Mouse (Mus musculus) embryonic fibroblast, embryonic 13.5 days (primary cell): Measurements from ENCODE around the gene Ghdc. TPM values are rescaled to one million over a fixed set of nuclear protein-coding genes. Genes with fewer than 3 reads are reported as not detected.
A peak's percentile ranks its signal among the peaks of the same experiment; 100 is the strongest.

Experiments used
- H3K27ac ChIP-seq: 2 replicates; pipeline ENCODE4 v1.5.1; 2012; ENCODE audit warnings: low read length, control low read depth, inconsistent platforms; ENCODE audit not compliant: insufficient read depth
- H3K4me1 ChIP-seq: 2 replicates; pipeline ENCODE4 v1.6.1; 2011; ENCODE audit warnings: low read length; ENCODE audit not compliant: control insufficient read depth, insufficient read depth
- H3K4me3 ChIP-seq: 2 replicates; pipeline ENCODE4 v1.5.1; 2011; ENCODE audit warnings: mild to moderate bottlenecking, control low read depth, low read length; ENCODE audit not compliant: insufficient read depth
- CTCF ChIP-seq: IDR thresholded peaks from 2 replicates; pipeline ENCODE4 v1.5.1; 2011; ENCODE audit warnings: mild to moderate bottlenecking, control low read depth, low read length, moderate library complexity, borderline replicate concordance; ENCODE audit not compliant: insufficient read depth
- POLR2A ChIP-seq: IDR thresholded peaks from 2 replicates; pipeline ENCODE4 v1.6.1; 2011; ENCODE audit warnings: low read depth, mild to moderate bottlenecking, control low read depth, low read length, moderate library complexity
- polyA plus RNA-seq: library from polyadenylated mRNA; stranded (reverse); fragments of >200 nt; gene quantifications from 2 replicates; pipeline ENCODE4 v1.2.4, GENCODE M21; 2011; ENCODE audit warnings: low read depth; ENCODE audit not compliant: missing spikeins, insufficient read length

The Ghdc gene
- polyA plus RNA-seq, 1 experiment, result 8.6 TPM

- TF ChIP-seq CTCF, result no peak
- TF ChIP-seq POLR2A, result no peak
- Histone ChIP-seq H3K4me1 (peaks cover 14% of the 10 kb centered on the region), H3K4me3 (no peak overlapping the region), H3K27ac (no peak overlapping the region)
Observed at GRCm38 (mm10) chr11:100784286-100784685, 13.5 kb upstream of the Ghdc start.

DNA sequence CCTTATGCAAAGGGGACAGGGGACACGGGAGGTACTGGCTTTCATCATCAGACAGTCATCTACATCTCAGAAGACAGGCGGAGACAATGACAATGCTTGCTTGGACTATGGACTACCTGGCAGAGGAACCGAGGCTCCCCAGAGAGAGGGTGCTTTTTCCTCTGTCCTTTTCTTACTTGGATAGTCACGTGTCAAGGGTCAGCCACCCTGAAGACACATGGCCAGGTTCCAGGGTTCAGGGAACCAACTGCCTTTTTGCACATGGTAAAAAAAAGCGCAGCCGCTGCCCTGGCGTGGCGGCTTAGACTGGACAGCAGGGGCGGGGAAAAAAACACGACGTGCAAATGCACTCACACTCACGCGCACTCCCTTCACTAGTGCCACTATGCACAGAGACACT lies 11.8 kb upstream of the Ghdc start:
- Histone ChIP-seq H3K4me3 (no peak overlapping the region), H3K4me1 (no peaks in the 10 kb centered on the region), H3K27ac (no peak overlapping the region)
- TF ChIP-seq CTCF, result no peak
- TF ChIP-seq POLR2A, result no peak

DNA sequence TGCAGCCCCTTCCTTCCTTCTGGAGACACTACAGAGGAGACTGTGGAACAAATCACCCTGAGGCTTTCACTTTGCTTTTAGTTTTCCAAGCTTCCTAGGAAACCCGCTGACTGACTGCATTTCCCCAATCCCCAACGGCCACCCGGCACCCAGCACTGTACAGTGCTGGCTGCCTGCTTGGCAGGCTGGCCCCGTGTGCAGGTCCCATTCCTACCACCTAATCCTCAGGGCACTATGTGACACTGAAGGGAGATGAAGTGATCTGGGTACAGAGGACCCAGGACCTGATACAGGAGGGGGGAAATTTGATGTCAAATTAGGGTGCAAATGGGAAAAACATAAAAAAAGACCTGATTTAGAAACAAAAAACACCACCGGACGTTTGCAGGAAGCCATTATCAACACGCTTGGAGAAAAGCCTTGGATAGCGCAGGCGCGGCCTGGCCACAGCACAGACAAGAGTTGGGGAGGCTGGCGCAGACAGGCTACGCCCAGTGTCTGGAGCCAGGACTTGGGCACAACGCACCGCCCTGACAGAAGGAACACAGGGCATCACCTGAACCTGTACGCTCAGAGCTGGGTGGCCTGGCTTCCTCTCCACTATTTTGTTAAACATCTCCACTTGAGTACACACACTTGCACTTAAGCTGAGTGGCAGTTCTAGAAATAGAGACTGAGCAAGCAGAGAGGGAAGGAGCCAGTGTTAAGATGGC lies 11.2 kb upstream of the Ghdc start:
- no peak overlapping the region for H3K27ac ChIP-seq
- no peak overlapping the region for H3K4me3 ChIP-seq
- H3K4me1 ChIP-seq, result no peaks in the 10 kb centered on the region
- TF ChIP-seq CTCF, result no peak
- no peak for TF ChIP-seq POLR2A

DNA sequence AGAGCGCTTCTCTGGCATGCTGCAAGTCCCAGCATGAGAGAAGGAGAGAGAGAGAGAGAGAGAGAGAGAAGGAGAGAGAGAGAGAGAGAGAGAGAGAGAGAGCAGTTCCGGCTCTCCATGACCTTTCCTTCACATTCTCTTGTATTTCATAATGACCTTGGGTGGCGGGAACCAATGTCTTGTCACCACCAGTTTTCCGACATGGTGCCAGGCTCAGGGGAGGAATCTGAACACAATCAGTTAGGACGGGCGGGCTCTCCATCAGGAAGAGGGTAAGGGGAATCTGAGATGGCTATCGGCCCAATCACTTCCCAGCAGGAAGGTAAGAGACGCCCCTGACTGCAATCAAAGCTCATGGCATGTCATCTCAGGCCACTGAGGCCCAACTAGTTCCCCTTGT lies 9.5 kb upstream of the Ghdc start:
- H3K4me1 ChIP-seq, result no peaks in the 10 kb centered on the region
- H3K27ac ChIP-seq, result no peak overlapping the region
- no peak overlapping the region for H3K4me3 ChIP-seq
- no peak for TF ChIP-seq CTCF

- Histone ChIP-seq H3K27ac (no peak overlapping the region), H3K4me1 (no peaks in the 10 kb centered on the region), H3K4me3 (no peak overlapping the region)
- TF ChIP-seq CTCF, result no peak
- TF ChIP-seq POLR2A, result no peak
Observed at GRCm38 (mm10) chr11:100778069-100778468, 7.3 kb upstream of the Ghdc start.

DNA sequence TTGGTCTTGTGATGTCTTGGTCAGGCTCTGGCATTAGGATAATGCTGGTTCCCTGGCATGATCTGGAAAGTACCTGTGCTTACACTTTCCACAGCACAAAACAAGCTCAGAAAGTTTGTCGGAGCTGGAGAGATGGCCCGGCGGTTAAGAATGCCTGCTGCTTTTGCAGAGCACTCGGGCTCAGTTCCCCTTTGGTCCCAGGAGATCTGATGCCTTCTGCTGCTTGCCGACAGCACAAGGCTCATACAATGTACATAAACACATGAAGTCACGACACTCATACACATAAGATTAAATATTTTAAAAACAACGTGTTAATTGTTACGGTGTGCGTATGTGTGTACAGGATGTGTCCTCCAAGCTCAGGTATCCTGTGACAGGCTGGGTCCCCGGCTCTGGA lies 5.2 kb upstream of the Ghdc start:
- Histone ChIP-seq H3K27ac (no peak overlapping the region), H3K4me3 (no peak overlapping the region), H3K4me1 (no peaks in the 10 kb centered on the region)
- no peak for TF ChIP-seq CTCF
- TF ChIP-seq POLR2A, result no peak

- Histone ChIP-seq H3K4me3 (no peak overlapping the region), H3K27ac (no peak overlapping the region), H3K4me1 (no peaks in the 10 kb centered on the region)
- TF ChIP-seq POLR2A (no peak), CTCF (no peak)
Observed at GRCm38 (mm10) chr11:100774261-100774660, 3.5 kb upstream of the Ghdc start.

- H3K27ac ChIP-seq, result no peak overlapping the region
- TF ChIP-seq CTCF (no peak), POLR2A (no peak)
- H3K4me3 ChIP-seq, result peak overlapping the region; percentile 78
- H3K4me1 ChIP-seq, result no peaks in the 10 kb centered on the region
Observed at GRCm38 (mm10) chr11:100769980-100770379, 777 bp downstream of the Ghdc start.

DNA sequence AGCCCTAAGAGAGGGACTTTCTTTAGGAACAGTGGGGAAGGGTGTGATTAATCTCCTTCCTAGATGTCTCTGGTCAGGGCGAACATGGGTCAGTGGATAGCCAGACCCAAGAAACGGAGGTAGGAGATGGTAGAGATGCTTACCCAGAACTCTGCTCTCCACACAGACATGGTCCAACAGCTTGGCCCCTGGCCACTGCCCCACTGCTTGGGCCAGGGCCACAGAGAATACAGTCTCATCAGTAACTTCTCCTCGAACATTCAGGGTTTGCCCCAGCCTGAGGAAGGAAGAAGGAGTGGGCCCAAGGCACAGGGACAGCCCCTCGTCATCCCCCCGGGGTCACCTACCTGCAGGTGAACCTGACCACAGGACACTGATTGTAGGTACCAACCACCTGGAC lies 2.9 kb downstream of the Ghdc start:
- TF ChIP-seq CTCF (no peak), POLR2A (no peak)
- no peak overlapping the region for H3K4me3 ChIP-seq
- H3K27ac ChIP-seq, result no peak overlapping the region
- H3K4me1 ChIP-seq, result no peaks in the 10 kb centered on the region

DNA sequence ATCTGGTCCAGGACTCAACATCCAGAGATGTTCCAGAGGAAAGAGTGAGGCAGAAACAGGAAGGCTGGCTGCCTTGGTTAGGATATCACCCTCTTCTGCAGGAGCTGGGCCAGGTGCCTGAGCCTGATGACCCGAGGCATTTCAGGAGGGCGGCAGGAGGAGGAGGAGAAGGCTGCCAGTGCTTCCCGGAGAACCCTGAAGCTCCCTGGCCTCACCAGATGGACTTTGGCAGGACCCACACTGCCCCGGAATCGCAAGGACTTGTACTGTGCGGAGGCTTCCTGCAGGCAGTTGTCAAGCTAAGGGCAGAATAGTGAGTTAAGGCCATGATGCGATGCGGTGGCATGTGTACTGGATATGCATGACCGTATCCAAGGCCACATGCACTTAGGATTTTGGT lies 4.0 kb downstream of the Ghdc start:
- no peak for TF ChIP-seq CTCF
- TF ChIP-seq POLR2A, result no peak
- no peaks in the 10 kb centered on the region for H3K4me1 ChIP-seq
- no peak overlapping the region for H3K4me3 ChIP-seq
- no peak overlapping the region for H3K27ac ChIP-seq
